Mouse (Mus musculus) liver, embryonic 11.5 days (tissue): Measurements from ENCODE around the gene Papss1. TPM values are rescaled to one million over a fixed set of nuclear protein-coding genes. Genes with fewer than 3 reads are reported as not detected.

Source experiments
- ATAC-seq: fragments of 200-750 bp; cut with Nextera tagmentation; replicated peaks from 2 replicates; pipeline ENCODE4 v1.8.0; 2017; ENCODE audit warnings: moderate number of reproducible peaks, mild to moderate bottlenecking, moderate TSS enrichment, moderate library complexity; ENCODE audit not compliant: low FRiP score
- DNase-seq: peaks from one replicate; pipeline ENCODE4 v3.0.0-alpha.2; 2017; ENCODE audit warnings: low spot score
- H3K27ac ChIP-seq: fragments of 300-500 bp; sonication (generic); 2 replicates; pipeline ENCODE4 v1.5.1; 2014; ENCODE audit warnings: mild to moderate bottlenecking, low read depth, low read length, control low read depth
- H3K27me3 ChIP-seq: fragments of 300-500 bp; sonication (generic); replicated peaks from 2 replicates; pipeline ENCODE4 v1.6.1; 2014; ENCODE audit warnings: low read length, mixed read lengths; ENCODE audit not compliant: control insufficient read depth, insufficient read depth
- H3K36me3 ChIP-seq: fragments of 300-500 bp; sonication (generic); 2 replicates; pipeline ENCODE4 v1.6.1; 2014; ENCODE audit warnings: mild to moderate bottlenecking, low read length, moderate library complexity, mixed read lengths; ENCODE audit not compliant: control insufficient read depth, insufficient read depth
- H3K4me1 ChIP-seq: fragments of 300-500 bp; sonication (generic); replicated peaks from 2 replicates; pipeline ENCODE4 v1.6.1; 2014; ENCODE audit warnings: low read length, mixed read lengths; ENCODE audit not compliant: control insufficient read depth, insufficient read depth
- H3K4me2 ChIP-seq: fragments of 300-500 bp; sonication (generic); 2 replicates; pipeline ENCODE4 v1.6.1; 2014; ENCODE audit warnings: mild to moderate bottlenecking, control low read depth, moderate library complexity
- H3K4me3 ChIP-seq: fragments of 300-500 bp; sonication (generic); 2 replicates; pipeline ENCODE4 v1.5.1; 2014; ENCODE audit warnings: low read depth, low read length, control low read depth
- H3K9ac ChIP-seq: fragments of 300-500 bp; sonication (generic); 2 replicates; pipeline ENCODE4 v1.6.1; 2014; ENCODE audit warnings: low read depth, low read length, control low read depth
- H3K9me3 ChIP-seq: fragments of 300-500 bp; sonication (generic); 2 replicates; pipeline ENCODE4 v1.6.1; 2016; ENCODE audit warnings: low read length, inconsistent platforms, mixed read lengths; ENCODE audit not compliant: control insufficient read depth
- WGBS: fragments of 180-500 bp; shearing (Covaris S2); extraction: QIAGEN DNeasy Blood & Tissue Kit; methylation state at CpG from one replicate; pipeline ENCODE4 v1.1.7; 2014; 5-methylcytosine and 5-hydroxymethylcytosine counted together
- polyA plus RNA-seq: library from polyadenylated mRNA; unstranded; fragments of >200 nt; fragmentation: Nextera tagmentation; extraction: Ambion mirVana; gene quantifications from 2 replicates; pipeline ENCODE4 v1.2.1, GENCODE M21; 2014

Papss1 gene
- polyA plus RNA-seq, 1 experiment from 2014 or later = 27.5 TPM

- ATAC-seq = no peak
- Histone ChIP-seq H3K27me3 (no peaks in the 10 kb centered on the region), H3K36me3 (no peaks in the 10 kb centered on the region), H3K27ac (no peak overlapping the region), H3K9me3 (no peaks in the 10 kb centered on the region), H3K9ac (no peak overlapping the region), H3K4me3 (no peak overlapping the region), H3K4me2 (no peak overlapping the region), H3K4me1 (peaks cover 5% of the 10 kb centered on the region)
- no peak for DNase-seq
- 57% methylated on average over 1 of the region's 1 CpGs for WGBS
Measured at GRCm38 (mm10) chr3:131570506-131570905, 5.9 kb downstream of the Papss1 start.

- no peak for DNase-seq
- H3K4me3 ChIP-seq = no peak overlapping the region
- no peak overlapping the region for H3K27ac ChIP-seq
- no peak overlapping the region for H3K4me2 ChIP-seq
- H3K36me3 ChIP-seq = no peaks in the 10 kb centered on the region
- 79% methylated on average over 3 of the region's 3 CpGs for WGBS
- no peaks in the 10 kb centered on the region for H3K27me3 ChIP-seq
- no peak overlapping the region for H3K9ac ChIP-seq
- H3K9me3 ChIP-seq = no peaks in the 10 kb centered on the region
- no peaks in the 10 kb centered on the region for H3K4me1 ChIP-seq
- ATAC-seq = no peak
Measured at GRCm38 (mm10) chr3:131573555-131573954, 9.0 kb downstream of the Papss1 start.

GRCm38 (mm10) chr3:131578434-131579104, 14.0 kb downstream of the Papss1 start:
- Histone ChIP-seq H3K27ac (no peak overlapping the region), H3K27me3 (no peaks in the 10 kb centered on the region), H3K9me3 (no peaks in the 10 kb centered on the region), H3K4me1 (no peaks in the 10 kb centered on the region), H3K4me3 (no peak overlapping the region), H3K4me2 (no peak overlapping the region), H3K9ac (no peak overlapping the region), H3K36me3 (peaks cover 2% of the 10 kb centered on the region; the same call in 1 of the 2 replicates)
- no peak for DNase-seq
- WGBS = 88% methylated on average over 7 of the region's 7 CpGs
- no peak for ATAC-seq

- H3K4me1 ChIP-seq = no peaks in the 10 kb centered on the region
- no peak overlapping the region for H3K4me3 ChIP-seq
- no peak overlapping the region for H3K4me2 ChIP-seq
- H3K9ac ChIP-seq = no peak overlapping the region
- H3K27me3 ChIP-seq = no peaks in the 10 kb centered on the region
- DNase-seq (no peak), ATAC-seq (no peak)
- peaks cover 2% of the 10 kb centered on the region; the same call in 1 of the 2 replicates for H3K36me3 ChIP-seq
- no peaks in the 10 kb centered on the region for H3K9me3 ChIP-seq
- H3K27ac ChIP-seq = no peak overlapping the region
- WGBS = 86% methylated on average over 4 of the region's 4 CpGs
Measured at GRCm38 (mm10) chr3:131580040-131580439, 15.5 kb downstream of the Papss1 start.

- H3K27me3 ChIP-seq = no peaks in the 10 kb centered on the region
- H3K4me2 ChIP-seq = no peak overlapping the region
- H3K36me3 ChIP-seq = peaks cover 2% of the 10 kb centered on the region; the same call in 1 of the 2 replicates
- H3K4me3 ChIP-seq = no peak overlapping the region
- DNase-seq (no peak), ATAC-seq (no peak)
- WGBS = 89% methylated on average over 7 of the region's 7 CpGs
- no peak overlapping the region for H3K9ac ChIP-seq
- no peaks in the 10 kb centered on the region for H3K9me3 ChIP-seq
- no peak overlapping the region for H3K27ac ChIP-seq
- H3K4me1 ChIP-seq = no peaks in the 10 kb centered on the region
Measured at GRCm38 (mm10) chr3:131581096-131581495, 16.5 kb downstream of the Papss1 start.

- Histone ChIP-seq H3K4me2 (no peak overlapping the region), H3K27ac (no peak overlapping the region), H3K27me3 (no peaks in the 10 kb centered on the region), H3K9me3 (no peaks in the 10 kb centered on the region), H3K4me1 (no peaks in the 10 kb centered on the region), H3K4me3 (no peak overlapping the region), H3K9ac (no peak overlapping the region), H3K36me3 (no peaks in the 10 kb centered on the region; the same call in 1 of the 2 replicates)
- ATAC-seq (no peak), DNase-seq (no peak)
- 94% methylated on average over 3 of the region's 3 CpGs for WGBS
Measured at GRCm38 (mm10) chr3:131586818-131587217, 22.2 kb downstream of the Papss1 start.

GRCm38 (mm10) chr3:131587959-131588358, 23.4 kb downstream of the Papss1 start:
- Histone ChIP-seq H3K4me3 (no peak overlapping the region), H3K9me3 (no peaks in the 10 kb centered on the region), H3K27ac (no peak overlapping the region), H3K4me2 (no peak overlapping the region), H3K36me3 (no peaks in the 10 kb centered on the region; the same call in 1 of the 2 replicates), H3K9ac (no peak overlapping the region), H3K4me1 (no peaks in the 10 kb centered on the region), H3K27me3 (no peaks in the 10 kb centered on the region)
- DNase-seq (no peak), ATAC-seq (no peak)
- WGBS = 92% methylated on average over 10 of the region's 10 CpGs

GRCm38 (mm10) chr3:131593143-131593798, 28.7 kb downstream of the Papss1 start:
- no peaks in the 10 kb centered on the region for H3K9me3 ChIP-seq
- no peaks in the 10 kb centered on the region for H3K4me1 ChIP-seq
- no peak for ATAC-seq
- H3K4me3 ChIP-seq = no peak overlapping the region
- no peak for DNase-seq
- H3K27me3 ChIP-seq = no peaks in the 10 kb centered on the region
- WGBS = 88% methylated on average over 15 of the region's 15 CpGs
- no peak overlapping the region for H3K27ac ChIP-seq
- 0 out of 2 replicates have a peak, but pooled peaks cover 5% of the 10 kb centered on the region for H3K36me3 ChIP-seq
- H3K4me2 ChIP-seq = no peak overlapping the region
- H3K9ac ChIP-seq = no peak overlapping the region

GRCm38 (mm10) chr3:131594361-131594760, 29.8 kb downstream of the Papss1 start:
- H3K4me3 ChIP-seq = no peak overlapping the region
- no peaks in the 10 kb centered on the region for H3K4me1 ChIP-seq
- ATAC-seq (no peak), DNase-seq (no peak)
- H3K27ac ChIP-seq = no peak overlapping the region
- H3K36me3 ChIP-seq = 0 out of 2 replicates have a peak, but pooled peaks cover 5% of the 10 kb centered on the region
- 94% methylated on average over 11 of the region's 11 CpGs for WGBS
- H3K27me3 ChIP-seq = no peaks in the 10 kb centered on the region
- no peaks in the 10 kb centered on the region for H3K9me3 ChIP-seq
- H3K9ac ChIP-seq = no peak overlapping the region
- H3K4me2 ChIP-seq = no peak overlapping the region
